Mouse (Mus musculus) right cerebral cortex, postnatal 36 days (tissue): ENCODE data around the gene Gpr19.

Source experiments
- DNase-seq, 2 experiments: peaks; one replicate each; pipeline ENCODE4 v3.0.0; 2022; ENCODE audit warnings: low spot score in 2 of 2, mixed read lengths in 1 of 2

Gene Gpr19

GRCm38 (mm10) chr6:134898095-134898965, at the start of gene Gpr19:
Gene Gpr19, minus strand, starts transcription at chr6:134898578.
- peak; percentile 74 to 78 for DNase-seq

GRCm38 (mm10) chr6:134947311-134948087, 49.1 kb upstream of the Gpr19 start:
- peak; percentile 20 to 36 for DNase-seq

- DNase-seq, result no peak
Observed at GRCm38 (mm10) chr6:134946858-134947257, 48.5 kb upstream of the Gpr19 start.

GRCm38 (mm10) chr6:134946054-134946453, 47.7 kb upstream of the Gpr19 start:
- DNase-seq, result no peak

GRCm38 (mm10) chr6:134943759-134944407, 45.5 kb upstream of the Gpr19 start:
- no peak for DNase-seq

GRCm38 (mm10) chr6:134939781-134940180, 41.4 kb upstream of the Gpr19 start:
- no peak for DNase-seq

GRCm38 (mm10) chr6:134934305-134934704, 35.9 kb upstream of the Gpr19 start:
- no peak for DNase-seq

GRCm38 (mm10) chr6:134933207-134933558, 34.8 kb upstream of the Gpr19 start:
- no peak for DNase-seq

- no peak for DNase-seq
Observed at GRCm38 (mm10) chr6:134932486-134933206, 34.3 kb upstream of the Gpr19 start.

- no peak for DNase-seq
Observed at GRCm38 (mm10) chr6:134931146-134931545, 32.8 kb upstream of the Gpr19 start.

- DNase-seq, result no peak
Observed at GRCm38 (mm10) chr6:134930383-134930782, 32.0 kb upstream of the Gpr19 start.

GRCm38 (mm10) chr6:134929926-134930325, 31.5 kb upstream of the Gpr19 start:
- DNase-seq, result no peak

- no peak for DNase-seq
Observed at GRCm38 (mm10) chr6:134928889-134929310, 30.5 kb upstream of the Gpr19 start.

GRCm38 (mm10) chr6:134928096-134928888, 29.9 kb upstream of the Gpr19 start:
- DNase-seq, result peak; percentile 28 to 53

- DNase-seq, result no peak
Observed at GRCm38 (mm10) chr6:134927595-134928095, 29.3 kb upstream of the Gpr19 start.

- no peak for DNase-seq
Observed at GRCm38 (mm10) chr6:134926803-134927594, 28.6 kb upstream of the Gpr19 start.

GRCm38 (mm10) chr6:134926338-134926705, 27.9 kb upstream of the Gpr19 start:
- DNase-seq, result no peak

- DNase-seq, result no peak
Observed at GRCm38 (mm10) chr6:134925673-134926337, 27.4 kb upstream of the Gpr19 start.

GRCm38 (mm10) chr6:134924262-134924661, 25.9 kb upstream of the Gpr19 start:
- DNase-seq, result no peak
